Mouse (Mus musculus): ENCODE results near the gene Mogs. TPM values are rescaled to one million over a fixed set of nuclear protein-coding genes. Genes with fewer than 3 reads are reported as not detected.

Mogs gene
- total and polyA plus RNA-seq, 3 experiments: 150 to 209 TPM; not detected in 1

DNA sequence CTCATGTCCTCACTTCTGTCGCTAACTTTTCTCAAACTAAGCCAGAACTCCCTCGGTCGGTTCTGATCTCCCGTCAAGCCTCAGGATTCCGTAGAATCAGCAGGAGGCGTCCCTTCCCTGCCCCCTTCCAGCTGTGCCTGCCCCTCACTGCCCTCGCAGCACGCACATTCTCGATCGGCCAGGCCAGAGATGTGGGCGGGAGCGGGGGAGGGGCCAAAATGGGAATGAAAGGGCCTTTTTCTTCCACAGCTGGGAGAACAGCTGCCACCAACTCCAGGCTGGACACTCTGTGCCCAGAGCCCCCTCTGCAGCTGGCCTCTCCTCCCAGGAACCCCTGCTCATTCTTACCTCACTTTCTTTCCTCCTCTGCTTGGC lies 22.3 kb downstream of the Mogs start:
- no peaks in the 10 kb centered on the region for H3K36me3 ChIP-seq (ENCODE audit: control insufficient read depth in 1 of 2, insufficient read depth in 2 of 2, low read length in 2 of 2)
- peak overlapping the region; percentile 55 for H3K27ac ChIP-seq (ENCODE audit: control insufficient read depth, low read depth, low read length)
- no peaks in the 10 kb centered on the region for H3K9me3 ChIP-seq (replicated peaks; ENCODE audit: insufficient read depth, low read length)
- peaks cover 6% of the 10 kb centered on the region; the same call in 1 of the 2 replicates for H3K79me2 ChIP-seq (ENCODE audit: control insufficient read depth, insufficient read depth, low read length, poor library complexity)
- no peak for TF ChIP-seq UBTF (IDR thresholded peaks at IDR 0.05; ENCODE audit: borderline replicate concordance, insufficient read depth, low read depth, low read length)
- peak; percentile 3 to 54; a peak in 1 of 4 replicates for TF ChIP-seq POLR2A (IDR thresholded peaks at IDR 0.05; ENCODE audit: control insufficient read depth in 1 of 2, insufficient read depth in 1 of 2, low read depth in 1 of 2, low read length in 2 of 2, poor library complexity in 1 of 2)
- 0 out of 2 replicates have a peak, but pooled peaks have one; percentile 29 for TF ChIP-seq ETS1 (IDR thresholded peaks at IDR 0.05; ENCODE audit: low read depth, low read length)
- TF ChIP-seq ZKSCAN1 (IDR thresholded peaks at IDR 0.05; ENCODE audit: low read depth, low read length): no peak
- TF ChIP-seq MAZ (IDR thresholded peaks at IDR 0.05; ENCODE audit: low read depth, low read length): peak; percentile 55; the same call in 1 of the 2 replicates
- no peak for TF ChIP-seq JUND (IDR thresholded peaks at IDR 0.05; ENCODE audit: low read depth, low read length)
- no peak for TF ChIP-seq TBP (IDR thresholded peaks at IDR 0.05; ENCODE audit: low read depth, low read length)
- TF ChIP-seq HCFC1 (IDR thresholded peaks at IDR 0.05; ENCODE audit: low read depth, low read length): no peak; the same call in 1 of the 2 replicates
- TF ChIP-seq ZMIZ1 (IDR thresholded peaks at IDR 0.05; ENCODE audit: low read depth, low read length): no peak
- no peak for TF ChIP-seq ELF1 (IDR thresholded peaks at IDR 0.05; ENCODE audit: low read depth, low read length)
- peak; percentile 30; the same call in 1 of the 2 replicates for TF ChIP-seq NELFE (IDR thresholded peaks at IDR 0.05; ENCODE audit: low read depth, low read length)
- TF ChIP-seq CHD1 (IDR thresholded peaks at IDR 0.05; ENCODE audit: low read depth, low read length): no peak
- TF ChIP-seq TCF12 (IDR thresholded peaks at IDR 0.05; ENCODE audit: low read depth, low read length): 0 out of 2 replicates have a peak, but pooled peaks have one; percentile 8
- no peak for TF ChIP-seq NRF1 (IDR thresholded peaks at IDR 0.05; ENCODE audit: insufficient read depth, low read depth, low read length, poor library complexity, severe bottlenecking)
- TF ChIP-seq SIN3A (IDR thresholded peaks at IDR 0.05; ENCODE audit: low read length): peak; percentile 35; the same call in 1 of the 2 replicates
- peak; percentile 42; the same call in 1 of the 2 replicates for TF ChIP-seq MXI1 (IDR thresholded peaks at IDR 0.05; ENCODE audit: low read depth, low read length)
- peaks cover 0 to 10% of the 10 kb centered on the region in 2 experiments; a peak in 3 of 4 replicates for H3K4me1 ChIP-seq (ENCODE audit: control insufficient read depth in 1 of 2, insufficient read depth in 2 of 2, low read length in 2 of 2)
- no peaks in the 10 kb centered on the region for H3K27me3 ChIP-seq (ENCODE audit: control insufficient read depth in 1 of 2, insufficient read depth in 2 of 2, low read length in 2 of 2)
- H3K9ac ChIP-seq (ENCODE audit: control insufficient read depth, low read depth, low read length, poor library complexity, severe bottlenecking): peak overlapping the region; percentile 89
- H3K4me3 ChIP-seq (ENCODE audit: control insufficient read depth in 1 of 2, insufficient read depth in 1 of 2, low read depth in 2 of 2, low read length in 2 of 2): peak overlapping the region; percentile 72 to 91
- DNase-seq (ENCODE audit: low read depth, low spot score): peak; percentile 76

DNA sequence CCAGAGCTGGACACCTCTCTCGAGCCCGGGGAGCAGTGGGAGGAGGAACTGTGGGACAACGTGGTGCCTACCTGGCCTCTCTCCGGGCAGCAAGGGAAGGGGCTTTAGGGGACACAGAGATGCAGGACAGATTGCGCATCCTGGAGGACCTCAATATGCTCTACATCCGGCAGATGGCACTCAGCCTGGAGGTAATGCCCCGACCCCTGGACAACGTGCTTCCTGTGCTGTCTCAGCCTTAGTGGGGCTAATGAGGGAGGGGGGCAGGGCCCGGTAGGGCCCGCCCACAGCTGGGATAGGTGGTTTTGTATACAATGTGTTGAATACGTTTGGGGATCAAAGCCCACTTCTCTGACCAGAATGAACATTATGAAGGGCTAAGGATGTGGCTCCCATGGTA lies 22.8 kb downstream of the Mogs start:
- Histone ChIP-seq H3K9ac (ENCODE audit: control insufficient read depth, low read depth, low read length, poor library complexity, severe bottlenecking) (peak overlapping the region; percentile 89), H3K27me3 (ENCODE audit: control insufficient read depth in 1 of 2, insufficient read depth in 2 of 2, low read length in 2 of 2) (no peaks in the 10 kb centered on the region), H3K4me1 (ENCODE audit: control insufficient read depth in 1 of 2, insufficient read depth in 2 of 2, low read length in 2 of 2) (peaks cover 0 to 10% of the 10 kb centered on the region in 2 experiments; a peak in 3 of 4 replicates), H3K4me3 (ENCODE audit: control insufficient read depth in 1 of 2, insufficient read depth in 1 of 2, low read depth in 2 of 2, low read length in 2 of 2) (peak overlapping the region; percentile 72 to 91), H3K36me3 (ENCODE audit: control insufficient read depth in 1 of 2, insufficient read depth in 2 of 2, low read length in 2 of 2) (no peaks in the 10 kb centered on the region), H3K27ac (ENCODE audit: control insufficient read depth, low read depth, low read length) (peak overlapping the region; percentile 44), H3K79me2 (ENCODE audit: control insufficient read depth, insufficient read depth, low read length, poor library complexity) (peaks cover 6% of the 10 kb centered on the region; the same call in 1 of the 2 replicates), H3K9me3 (replicated peaks; ENCODE audit: insufficient read depth, low read length) (no peaks in the 10 kb centered on the region)
- TF ChIP-seq RAD21 (IDR thresholded peaks at IDR 0.05; ENCODE audit: low read depth, low read length): no peak
- peak in 2 of 3 experiments; percentile 9 to 32; a peak in 2 of 6 replicates for TF ChIP-seq CTCF (IDR thresholded peaks at IDR 0.05 in 2 of 3, conservative IDR thresholded peaks at IDR 0.05 in 1 of 3; ENCODE audit: control insufficient read depth in 1 of 3, insufficient read depth in 1 of 3, low read depth in 2 of 3, low read length in 3 of 3, poor library complexity in 1 of 3, severe bottlenecking in 1 of 3)
- TF ChIP-seq SIN3A (IDR thresholded peaks at IDR 0.05; ENCODE audit: low read length): peak; percentile 28; the same call in 1 of the 2 replicates
- peak; percentile 39; the same call in 1 of the 2 replicates for TF ChIP-seq MAX (IDR thresholded peaks at IDR 0.05; ENCODE audit: low read length)
- TF ChIP-seq MXI1 (IDR thresholded peaks at IDR 0.05; ENCODE audit: low read depth, low read length): peak; percentile 15; the same call in 1 of the 2 replicates
- peak; percentile 78 for TF ChIP-seq MYC (IDR thresholded peaks at IDR 0.05; ENCODE audit: low read depth, low read length)
- no peak for TF ChIP-seq GABPA (IDR thresholded peaks at IDR 0.05; ENCODE audit: low read depth, low read length)
- peak; percentile 71 for DNase-seq (ENCODE audit: low read depth, low spot score)

Data from MEL (cell line).